Mouse (Mus musculus) CD4-positive helper T cell, adult 2 months (primary cell): ENCODE results near the gene Pdss2.

Source experiments
- DNase-seq: peaks from one replicate; pipeline ENCODE4 v3.0.0-alpha.2; 2012; ENCODE audit warnings: low read depth, missing footprints, low spot score

Pdss2 gene

DNA sequence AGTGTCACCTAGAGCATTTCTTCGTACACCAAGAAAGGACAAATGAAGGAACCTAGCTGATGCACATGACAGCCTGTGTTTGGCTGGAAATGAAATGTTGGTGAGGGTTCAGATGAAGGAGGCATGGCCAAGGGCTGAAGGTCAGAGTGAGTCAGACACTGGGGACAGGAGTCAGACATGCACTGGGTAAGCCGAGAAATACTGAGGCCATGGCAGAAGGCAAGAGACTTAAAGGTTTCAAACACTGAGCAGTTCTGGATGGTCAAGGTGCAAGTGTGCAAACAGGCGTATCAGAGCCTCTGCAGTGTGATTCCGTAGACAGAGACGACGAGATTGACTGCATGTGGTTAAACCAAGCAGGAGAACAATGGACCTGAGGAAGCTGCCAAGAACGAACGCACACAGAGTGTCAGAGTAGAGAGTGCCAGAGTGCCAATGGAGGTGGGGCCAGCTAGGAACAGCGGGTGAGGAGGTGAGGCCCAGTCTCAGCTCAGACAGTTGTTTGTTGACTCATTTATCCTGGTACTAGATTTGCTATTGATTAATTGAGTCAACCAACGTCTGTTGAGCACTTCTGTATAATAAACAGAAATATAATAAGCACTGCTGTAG is 89.6 kb downstream of the Pdss2 start:
- no peak for DNase-seq

DNA sequence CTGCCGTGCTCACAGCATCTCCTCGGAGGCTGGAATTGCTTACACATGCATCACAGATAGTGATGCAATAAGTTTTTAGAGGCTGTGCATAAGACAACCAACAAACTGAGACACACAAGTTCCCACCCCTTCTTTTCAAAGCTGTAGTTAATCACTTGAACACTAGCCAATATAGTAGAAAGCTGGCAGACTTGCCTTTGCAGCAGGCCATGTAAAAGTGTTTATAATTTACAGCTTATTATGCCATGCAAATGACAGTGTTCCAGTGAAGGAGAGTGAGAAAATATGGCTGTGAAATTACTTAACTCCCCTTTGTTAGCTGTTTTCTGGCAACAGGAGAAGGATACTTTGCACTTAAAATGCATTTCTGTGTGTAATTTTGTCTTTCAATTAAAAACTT is 90.9 kb downstream of the Pdss2 start:
- DNase-seq, result no peak

DNA sequence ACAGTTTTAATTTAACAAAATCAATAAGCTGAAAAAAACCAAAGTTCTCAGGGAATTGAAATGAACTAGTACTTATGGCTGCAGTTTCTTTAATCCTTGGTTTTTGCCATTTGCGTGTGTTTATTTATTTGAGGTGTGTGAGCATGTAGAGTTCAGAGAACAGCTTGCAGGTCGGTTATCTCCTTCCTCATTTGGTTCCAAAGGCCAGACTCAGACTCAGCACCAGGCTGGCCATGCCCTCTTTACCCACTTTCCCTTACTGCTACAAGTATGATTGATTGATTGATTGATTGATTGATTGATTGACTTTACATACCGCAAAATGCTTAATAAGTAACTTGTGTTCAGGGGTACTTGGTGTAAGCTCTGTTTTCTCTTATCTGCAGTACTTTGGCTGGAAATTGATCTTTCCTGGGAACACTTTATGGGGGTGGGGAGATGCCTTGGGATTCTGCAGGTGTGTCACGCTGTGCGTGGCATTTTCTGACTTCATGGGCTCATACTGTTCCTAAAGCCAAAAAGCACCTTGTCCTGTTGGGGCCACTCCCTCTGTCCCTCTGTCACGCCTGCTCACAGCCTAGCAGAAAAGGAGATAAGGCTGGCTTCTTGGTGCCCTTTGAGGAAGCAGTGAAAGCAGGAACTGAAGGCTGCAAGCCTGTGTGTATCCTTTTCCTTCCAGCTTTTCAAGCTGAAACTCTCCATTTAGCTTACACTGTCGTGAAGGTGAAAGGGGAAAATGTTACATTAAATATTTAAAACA is 91.6 kb downstream of the Pdss2 start:
- DNase-seq, result no peak

DNA sequence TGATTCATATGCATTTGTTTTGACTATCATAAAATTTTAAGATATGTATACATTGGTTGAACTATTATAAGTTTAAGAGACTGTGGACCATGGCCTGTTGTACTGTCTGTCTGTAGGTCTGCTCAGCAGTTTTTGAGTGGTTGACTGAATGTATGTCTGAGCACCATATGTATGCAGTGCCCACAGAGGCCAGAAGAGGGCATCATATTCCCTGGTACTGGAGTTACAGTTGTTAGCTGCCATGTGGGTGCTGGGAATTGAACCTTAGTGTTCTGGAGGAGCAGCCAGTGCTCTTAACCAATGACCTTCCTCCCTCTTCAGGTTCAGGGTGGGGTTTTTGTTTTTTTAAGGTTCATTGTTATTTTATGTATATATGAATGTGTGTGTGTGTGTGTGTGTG is 93.9 kb downstream of the Pdss2 start:
- no peak for DNase-seq

DNA sequence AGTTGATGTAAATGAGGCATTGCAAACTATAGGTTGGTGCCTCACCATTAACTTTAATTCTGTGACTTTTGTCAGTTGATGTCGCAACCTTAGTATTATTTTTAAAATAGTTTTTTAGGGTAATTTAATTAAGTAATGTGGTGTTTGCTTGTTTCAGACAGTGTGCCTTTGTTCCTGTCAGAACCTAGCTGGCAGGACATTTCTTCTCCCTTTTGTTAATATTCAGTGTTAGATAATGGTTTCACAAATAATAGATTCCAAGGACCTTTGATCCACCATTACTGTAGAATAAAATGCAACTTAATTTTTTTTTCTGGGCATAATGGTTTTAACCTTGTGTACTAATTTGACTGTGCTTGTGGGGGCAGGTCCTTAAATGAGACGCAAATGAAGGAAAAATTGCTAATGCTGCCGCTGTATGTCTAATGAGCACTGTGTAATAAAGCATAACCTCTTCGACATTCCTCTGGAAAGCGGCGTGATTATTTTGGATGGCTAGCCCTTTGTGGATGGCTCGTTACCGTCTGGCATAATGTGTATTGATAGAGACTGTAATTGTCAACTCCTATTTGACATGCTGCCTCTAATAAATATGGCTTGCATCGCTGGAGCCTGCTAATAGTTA is 96.2 kb downstream of the Pdss2 start:
- DNase-seq, result no peak

DNA sequence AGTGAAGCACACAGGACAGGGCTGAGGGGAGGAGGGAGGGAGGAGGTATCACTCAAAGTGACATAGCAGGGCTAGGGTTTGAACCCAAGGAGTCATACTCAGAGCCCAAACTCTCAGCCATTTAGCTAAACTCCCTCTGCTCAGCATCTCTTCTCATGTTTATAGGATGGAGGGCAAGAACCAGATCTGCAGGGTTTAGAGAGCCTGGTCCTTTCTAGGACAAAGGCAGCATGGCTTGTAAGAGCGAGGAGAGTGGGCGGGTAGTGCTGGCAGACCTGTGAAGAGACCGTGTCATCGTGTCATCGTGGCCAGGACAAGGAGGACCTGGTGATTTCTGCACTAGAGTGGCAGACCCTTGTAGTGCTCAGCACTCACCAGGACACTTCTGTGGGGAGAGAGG is 99.7 kb downstream of the Pdss2 start:
- no peak for DNase-seq

DNA sequence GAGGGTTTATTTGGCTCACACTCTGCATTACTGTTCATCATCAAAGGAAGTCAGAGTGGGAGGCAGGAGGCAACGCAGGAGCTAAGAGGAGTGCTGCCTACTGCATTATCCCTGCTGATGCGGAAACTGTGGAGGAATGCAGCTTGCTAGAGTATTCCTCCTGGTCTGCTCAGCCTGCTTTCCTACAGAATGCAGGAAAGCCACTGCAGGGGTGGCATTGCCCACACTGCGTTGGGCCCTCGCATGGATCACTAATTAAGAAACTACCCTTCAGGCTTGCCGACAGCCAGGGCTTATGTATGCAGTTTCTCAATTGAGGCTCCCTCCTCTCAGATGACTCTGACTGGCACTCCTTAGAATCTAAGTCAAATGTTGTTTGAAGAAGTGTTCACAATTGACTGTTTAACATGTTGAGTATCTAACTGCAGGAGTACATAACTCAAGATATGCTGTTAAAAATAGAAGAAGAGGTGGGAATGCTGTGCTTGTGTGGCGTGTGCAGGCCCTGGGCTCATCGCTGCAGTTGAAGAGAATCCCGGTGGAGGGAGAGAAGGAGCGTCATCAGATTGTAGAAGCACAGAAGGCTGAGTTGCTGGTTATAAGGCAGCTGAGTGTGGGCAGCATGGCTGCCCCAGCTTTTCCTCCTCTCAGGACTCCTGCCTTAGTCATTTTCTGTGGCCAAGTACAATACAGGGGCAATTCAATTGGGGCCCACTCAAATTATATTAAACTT is 101.3 kb downstream of the Pdss2 start:
- no peak for DNase-seq

DNA sequence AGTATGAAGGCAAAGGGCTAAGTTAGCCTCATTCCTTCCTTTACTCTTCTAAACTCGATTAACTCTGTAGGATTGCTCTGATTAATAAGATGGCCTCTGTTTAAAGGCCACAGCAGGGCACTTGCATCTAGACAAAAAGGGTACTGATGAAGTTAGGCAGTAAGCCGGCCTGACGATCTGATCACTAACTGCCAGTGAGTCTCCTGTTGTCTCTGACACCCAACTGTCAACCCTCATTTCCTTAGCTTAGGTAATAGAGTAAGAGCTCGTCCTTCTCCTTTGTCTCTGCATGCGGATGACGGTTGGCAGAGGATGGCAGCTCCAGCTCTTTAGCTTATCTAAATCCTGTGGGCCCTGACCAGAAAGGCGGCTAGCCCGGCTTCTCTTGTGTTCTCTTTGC is 102.1 kb downstream of the Pdss2 start:
- DNase-seq, result no peak

DNA sequence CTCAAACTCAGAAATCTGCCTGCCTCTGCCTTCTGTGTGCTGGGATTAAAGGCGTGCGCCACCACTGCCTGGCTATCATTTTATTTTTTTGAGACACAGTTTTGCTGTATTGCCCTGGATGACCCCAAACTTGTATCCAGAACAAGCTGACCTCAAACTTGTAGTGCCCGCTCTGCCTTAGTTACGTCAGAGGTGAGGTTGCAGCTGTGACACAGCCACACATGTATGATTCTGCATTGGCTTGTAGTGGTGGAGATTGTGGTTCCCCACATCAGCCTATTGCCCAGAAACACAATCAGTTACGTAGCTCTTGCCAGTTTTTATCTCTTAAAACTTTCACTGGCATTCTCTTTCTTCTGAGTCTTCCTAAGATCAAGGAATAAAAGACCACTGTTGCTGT is 108.5 kb downstream of the Pdss2 start:
- DNase-seq, result no peak

DNA sequence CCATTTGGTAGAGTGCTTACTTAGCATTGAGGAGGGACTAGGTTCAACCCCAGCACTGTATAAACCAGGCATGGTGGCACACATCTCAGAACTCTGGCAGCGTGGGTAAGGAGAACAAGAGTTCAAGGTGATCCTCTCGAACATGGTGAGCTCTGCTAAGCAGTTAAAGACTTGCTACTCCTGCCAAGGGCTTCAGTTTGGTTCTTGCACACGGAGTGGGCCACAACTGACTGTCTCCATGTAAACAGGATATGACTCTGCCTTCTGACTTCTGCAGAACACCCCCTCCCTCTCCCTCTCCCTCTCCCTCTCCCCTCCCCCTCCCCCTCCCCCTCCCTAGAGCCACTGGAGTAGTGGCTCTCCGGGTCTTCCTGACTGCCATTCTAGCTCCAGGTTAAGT is 109.4 kb downstream of the Pdss2 start:
- peak; percentile 53 for DNase-seq

DNA sequence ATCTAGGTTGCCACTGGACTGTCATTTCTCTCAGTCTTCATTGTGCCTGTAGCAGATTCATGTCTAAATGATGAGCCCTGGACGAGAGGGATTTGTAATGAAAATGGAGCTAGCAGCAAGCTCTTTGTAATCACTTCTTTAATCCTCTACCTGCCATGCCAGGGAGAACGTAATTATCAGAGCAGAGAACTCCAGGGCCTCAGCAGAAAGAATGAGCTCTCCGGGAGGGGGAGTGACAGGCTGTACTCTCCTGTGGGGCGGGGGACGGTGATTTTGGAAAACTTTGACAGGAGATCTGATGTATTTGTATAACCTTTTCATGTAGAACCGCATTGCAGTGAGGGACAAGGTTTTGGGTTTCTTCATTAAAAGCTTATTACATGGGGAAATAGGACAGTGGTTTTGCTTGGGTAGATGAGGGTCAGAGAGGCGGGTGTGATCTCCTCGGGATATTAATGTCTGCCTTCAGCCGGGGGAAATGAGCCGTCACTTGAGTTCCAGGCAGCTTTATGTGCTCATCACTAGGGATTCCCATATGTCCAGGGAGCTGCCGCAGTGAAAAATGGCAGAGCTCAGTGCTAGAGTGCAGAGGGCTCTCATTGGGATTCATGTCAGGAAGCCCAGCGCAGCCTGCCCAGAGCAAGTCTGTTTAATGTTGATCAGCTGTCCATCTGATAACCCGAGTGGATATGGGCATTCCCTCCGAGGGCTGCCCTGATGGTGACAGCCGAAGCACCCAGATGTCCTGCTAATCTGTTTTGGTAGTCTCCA is 110.8 kb downstream of the Pdss2 start:
- no peak for DNase-seq

DNA sequence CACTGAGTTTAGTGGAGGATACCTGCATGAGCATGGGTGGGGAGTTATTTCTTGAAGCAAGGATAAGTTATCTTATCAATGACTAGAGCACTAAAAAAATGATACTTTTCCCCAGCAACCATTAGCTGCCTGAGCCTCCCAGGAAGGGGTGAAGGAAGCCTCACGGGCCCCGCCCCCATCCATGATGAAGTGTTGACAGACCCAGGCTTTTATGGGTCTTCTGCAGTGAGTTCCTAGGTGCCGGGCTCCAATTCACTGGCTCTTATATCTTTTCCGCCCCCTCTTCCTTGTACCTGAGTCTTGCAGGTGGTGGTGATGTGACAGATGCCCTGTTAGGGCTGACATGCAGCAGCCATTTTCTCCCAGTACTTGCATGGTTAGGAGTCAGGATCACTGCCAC is 114.6 kb downstream of the Pdss2 start:
- DNase-seq, result no peak

DNA sequence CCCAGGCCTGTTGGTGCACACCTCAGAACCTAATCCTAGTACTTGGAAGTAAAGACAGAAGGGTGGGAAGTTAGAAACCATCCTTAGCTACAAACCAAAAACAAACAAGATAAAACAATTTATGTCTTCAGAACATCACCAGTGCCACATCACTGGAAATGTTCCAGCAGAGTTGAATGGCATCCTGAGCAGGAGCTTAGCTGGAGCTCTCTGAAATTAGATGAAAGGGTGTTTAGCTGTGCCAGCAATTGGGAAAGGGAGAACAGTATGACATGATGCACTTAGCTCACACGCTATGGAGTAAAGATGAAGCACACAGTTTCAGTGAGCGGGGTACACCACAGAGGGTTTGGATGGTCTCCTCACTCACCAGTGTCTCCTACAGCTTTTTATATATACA is 115.8 kb downstream of the Pdss2 start:
- no peak for DNase-seq

DNA sequence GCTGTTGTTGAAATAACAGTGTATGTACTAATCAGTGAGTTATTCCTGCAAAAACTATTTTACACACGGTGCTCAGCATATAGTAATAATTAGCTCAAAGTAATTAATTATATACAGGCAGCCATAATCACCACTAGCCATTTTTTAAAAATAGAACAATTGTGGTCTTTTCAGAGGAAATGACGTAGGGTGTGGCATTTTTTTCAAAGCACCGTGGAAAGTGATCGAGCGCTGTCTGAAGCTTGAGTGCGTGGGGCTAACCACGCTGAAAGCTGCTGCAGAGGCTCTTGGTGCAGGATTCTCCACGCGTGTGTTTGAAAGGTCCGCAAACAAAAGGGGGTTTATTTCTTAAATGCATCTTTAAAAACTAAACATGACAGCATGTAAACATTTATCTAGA is 118.5 kb downstream of the Pdss2 start:
- DNase-seq, result peak; percentile 60

DNA sequence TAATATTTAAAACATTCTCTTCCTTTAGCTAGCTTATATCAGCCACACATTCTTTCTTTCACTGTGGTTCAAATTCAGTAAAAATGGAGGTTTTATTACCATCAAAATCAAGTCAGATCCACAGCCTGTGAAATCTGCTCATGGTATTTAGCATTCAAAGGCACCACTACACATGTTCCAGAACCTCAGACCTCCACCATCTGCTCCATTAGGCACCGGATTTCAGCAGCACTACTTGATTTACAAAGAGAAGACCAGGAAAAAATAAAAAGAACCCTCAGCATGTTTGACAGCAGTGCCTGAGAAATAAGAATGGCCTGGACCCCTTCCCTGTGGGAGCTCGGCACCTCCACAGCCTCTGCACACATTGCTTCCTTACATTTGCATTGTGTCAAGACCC is 128.4 kb downstream of the Pdss2 start:
- DNase-seq, result no peak

DNA sequence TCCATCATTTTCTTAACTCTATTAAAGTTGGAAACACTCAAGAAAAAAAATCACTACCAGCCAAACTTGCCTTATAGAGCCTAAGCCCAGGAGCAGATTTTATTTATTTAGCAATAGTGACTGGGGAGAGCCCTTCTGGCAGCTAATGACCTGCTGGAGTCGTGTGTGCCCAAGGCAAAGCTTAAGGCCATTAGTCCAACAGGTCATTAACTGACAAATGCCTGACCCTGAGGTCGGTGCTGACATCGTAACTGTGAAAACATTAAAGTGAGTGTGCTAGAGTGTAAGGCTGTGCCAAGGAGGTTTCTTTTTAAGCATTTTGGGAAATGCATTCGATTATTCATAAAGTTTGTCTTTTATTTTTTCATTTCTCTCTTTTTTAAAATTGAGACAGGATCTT is 136.6 kb downstream of the Pdss2 start:
- no peak for DNase-seq

DNA sequence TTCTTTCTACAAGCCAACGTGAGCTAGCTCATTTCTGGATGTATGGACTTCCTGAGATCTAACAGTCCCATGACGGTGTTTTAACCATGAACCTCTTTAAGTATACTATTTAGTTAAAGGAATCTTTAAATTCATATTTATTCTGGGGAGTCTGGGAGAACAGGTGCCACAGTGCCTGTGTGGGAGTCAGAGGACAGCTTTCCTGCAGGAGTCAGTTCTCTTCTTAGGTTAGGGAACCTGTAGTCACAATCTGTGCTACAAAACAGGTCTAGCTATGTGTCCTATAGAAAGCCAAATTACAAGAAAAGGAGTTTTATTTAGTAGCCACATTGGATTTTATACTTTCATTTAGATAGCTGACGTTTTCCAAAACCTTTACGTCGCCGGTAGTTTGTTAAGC is 141.7 kb downstream of the Pdss2 start:
- no peak for DNase-seq

DNA sequence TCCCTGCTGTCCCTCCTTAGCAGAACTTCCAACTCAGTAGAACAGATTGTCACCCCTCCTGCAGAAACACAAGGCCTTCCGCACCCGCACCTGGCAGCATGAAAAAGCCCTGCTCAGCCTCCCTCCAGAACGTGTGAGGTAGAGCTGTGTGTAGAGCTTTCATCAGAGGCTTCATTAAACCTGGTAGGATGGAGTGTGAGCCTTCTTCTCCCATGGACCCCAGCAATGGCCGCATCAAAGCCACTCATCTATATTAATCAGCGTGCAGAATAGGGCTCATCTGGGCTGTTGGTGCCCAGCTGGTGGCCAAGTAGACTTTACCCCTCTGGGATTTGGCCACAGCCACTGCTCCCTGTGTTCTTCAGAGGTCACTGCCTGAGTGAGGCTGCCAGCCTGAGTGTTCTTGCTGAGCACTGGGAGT is 142.2 kb downstream of the Pdss2 start:
- DNase-seq, result no peak

DNA sequence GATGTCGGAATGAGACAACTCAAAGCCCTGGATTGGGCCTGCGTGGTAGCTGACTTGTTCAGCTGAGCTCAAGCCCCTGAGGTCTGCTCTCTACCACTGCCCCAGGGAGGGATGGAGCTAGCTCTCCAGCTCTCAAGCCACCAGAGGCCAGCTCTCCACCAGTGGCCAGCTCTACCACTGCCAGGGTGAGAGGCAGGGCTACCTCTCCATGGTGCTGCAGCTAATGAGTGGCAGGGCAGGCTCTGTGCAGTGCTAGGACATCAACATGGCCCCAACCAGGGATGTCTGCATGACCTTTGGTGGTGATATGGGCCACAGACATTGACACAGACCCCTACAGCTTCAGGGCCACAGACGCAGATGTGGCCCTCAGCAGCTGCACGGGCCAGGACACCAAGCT is 144.6 kb downstream of the Pdss2 start:
- DNase-seq, result no peak

DNA sequence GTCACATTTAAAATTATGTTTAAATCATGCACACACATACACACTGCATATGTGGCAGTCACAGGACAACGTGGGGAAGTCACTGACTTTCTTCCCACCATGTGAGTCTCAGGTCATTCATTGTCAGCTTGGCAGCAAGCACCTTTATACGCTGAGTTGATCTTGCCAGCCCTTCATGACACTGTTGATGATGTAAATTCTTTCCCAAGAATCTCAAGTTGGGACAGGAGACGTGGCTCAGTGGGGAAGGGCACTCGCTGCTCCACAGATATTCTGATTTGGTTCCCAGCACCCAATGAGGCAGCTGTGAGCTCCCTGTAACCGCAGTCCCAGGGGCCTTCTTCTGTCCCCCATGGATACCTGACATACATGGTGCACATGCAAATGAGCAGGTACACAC is 147.3 kb downstream of the Pdss2 start:
- DNase-seq, result no peak

DNA sequence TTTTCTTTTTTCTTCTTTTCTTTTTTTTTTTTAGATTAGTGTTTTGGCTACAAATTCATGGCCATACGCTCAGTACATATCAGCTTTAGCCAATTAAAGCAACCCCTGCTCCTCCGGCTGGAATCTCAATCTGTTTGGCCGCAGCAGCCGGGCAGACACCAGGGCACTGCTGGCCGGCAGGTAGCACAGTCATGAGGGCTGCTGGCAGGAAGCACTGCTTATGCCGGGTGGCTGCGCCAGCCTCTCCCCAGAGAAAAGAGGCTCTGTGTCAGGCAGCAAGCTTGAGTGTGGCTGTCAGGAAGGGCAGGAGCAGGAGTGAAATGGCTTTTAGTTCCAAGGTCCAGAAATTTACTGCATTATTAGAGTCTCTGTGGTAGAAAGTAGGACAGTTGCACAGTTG is 151.0 kb downstream of the Pdss2 start:
- DNase-seq, result peak; percentile 4

DNA sequence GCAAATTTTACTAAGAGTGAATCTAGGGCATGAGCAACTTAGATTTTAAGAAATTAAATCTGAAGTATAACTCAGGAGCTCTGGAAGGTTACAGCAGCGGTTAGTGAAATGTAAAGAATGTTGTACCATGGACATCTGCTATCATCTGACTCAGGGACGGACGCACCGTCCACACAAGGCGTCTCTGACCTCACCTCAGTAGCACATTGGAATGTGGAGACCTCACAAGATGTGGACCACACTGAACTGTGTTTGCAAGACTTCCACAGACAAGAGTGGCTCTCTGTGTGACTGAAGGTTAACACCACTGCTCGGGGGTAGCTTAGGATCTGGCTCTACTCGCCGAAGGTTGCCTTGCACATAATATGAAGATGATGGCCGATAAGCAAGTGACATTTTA is 151.7 kb downstream of the Pdss2 start:
- DNase-seq, result no peak
